Mouse (Mus musculus) ovary, postnatal 36 days (tissue): ENCODE measurements around the gene Tpgs1.
A peak's percentile ranks its signal among the peaks of the same experiment; 100 is the strongest.
"Not testable (repeated sequence)": the region's sequence is repeated elsewhere in the genome, so short reads cannot be mapped to it uniquely, and the experiment has no call there.

Experiments
- DNase-seq: peaks from one replicate; pipeline ENCODE4 v3.0.0; 2022; ENCODE audit warnings: low spot score, mixed read lengths

Tpgs1 gene

GRCm38 (mm10) chr10:79691986-79692548 is 22.9 kb downstream of the Tpgs1 start:
- DNase-seq = no peak

- peak; percentile 3 for DNase-seq
Measured at GRCm38 (mm10) chr10:79693580-79694378, 24.6 kb downstream of the Tpgs1 start.

DNA sequence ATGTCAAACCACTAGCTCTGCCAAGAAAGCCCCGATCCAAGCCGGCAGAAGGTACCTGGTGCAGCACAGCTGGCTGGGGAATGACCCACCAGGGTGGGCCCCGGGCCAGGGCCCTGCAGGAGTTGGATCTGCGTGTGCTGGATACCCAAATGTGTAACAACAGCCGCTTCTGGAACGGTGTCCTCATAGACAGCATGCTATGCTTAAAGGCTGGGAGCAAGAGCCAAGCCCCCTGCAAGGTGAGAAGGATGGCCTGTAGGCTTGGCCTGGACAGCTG is 25.1 kb downstream of the Tpgs1 start:
- peak; percentile 4 for DNase-seq

DNA sequence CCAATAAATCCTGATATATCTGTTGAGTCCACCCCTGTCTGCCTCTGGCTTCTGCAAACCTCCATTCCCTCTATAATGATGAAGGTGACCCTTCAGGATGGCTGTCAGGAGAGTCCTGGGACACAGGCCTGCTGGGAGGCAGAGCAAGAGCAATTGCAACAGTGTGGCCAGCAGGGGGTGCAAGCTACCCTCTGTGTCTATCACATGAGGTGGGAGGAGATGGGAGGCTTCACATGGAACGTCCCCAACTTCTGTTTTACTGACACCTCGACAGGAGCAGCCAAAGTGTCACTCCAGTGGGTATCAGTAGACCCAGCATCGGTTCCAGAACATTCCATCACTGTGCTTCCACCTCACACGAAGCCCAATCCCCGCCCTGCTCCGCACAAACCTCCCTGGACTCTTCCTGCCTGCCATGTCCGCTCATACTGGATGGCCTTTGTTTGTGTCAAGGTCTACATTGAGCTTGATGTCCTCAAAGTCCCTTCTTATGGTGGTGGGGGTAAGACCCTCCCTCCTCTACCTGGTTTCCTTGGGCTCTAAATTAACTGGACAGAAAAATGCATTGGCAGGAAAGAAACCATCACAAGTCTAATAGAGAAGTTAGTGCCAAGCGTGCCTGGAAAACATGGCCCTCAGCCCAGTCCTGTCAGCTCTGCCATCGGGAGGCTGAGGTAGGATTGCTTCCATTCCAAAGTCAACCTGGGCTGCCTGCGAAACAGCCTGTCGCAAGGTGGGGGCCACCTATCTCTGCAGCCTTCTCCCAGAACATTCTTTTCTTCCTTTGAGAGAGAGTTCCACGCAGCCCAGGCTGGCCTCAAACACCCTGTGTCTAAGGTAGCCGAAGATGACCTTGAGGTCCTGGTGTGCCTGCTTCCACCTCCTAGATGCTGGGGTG is 26.3 kb downstream of the Tpgs1 start:
- DNase-seq = peak; percentile 77

DNA sequence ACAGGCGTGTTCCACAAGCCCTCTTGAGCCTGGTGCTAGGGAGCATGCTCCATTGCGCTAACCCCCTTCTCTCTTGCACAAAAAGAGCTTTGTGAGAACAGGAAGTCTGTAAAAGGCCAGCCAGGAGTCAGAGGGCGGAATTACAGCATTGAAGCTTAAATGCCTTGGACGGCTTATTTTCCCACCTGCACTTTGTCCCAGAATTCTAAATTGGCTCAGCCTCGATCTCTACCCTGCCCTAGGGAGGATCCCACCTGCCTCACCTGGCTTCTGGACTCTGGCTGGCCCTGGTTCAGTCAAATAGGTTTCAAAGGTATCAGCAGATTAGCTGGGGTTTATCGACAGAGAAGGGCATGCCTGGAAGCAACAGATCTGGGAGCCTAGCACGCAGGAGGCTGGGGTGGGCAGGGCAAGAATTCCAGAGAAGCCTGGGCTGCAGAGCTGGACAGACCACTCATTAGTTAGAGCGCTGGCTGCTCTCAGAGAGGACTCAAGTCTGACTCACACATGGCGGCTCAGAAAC is 27.0 kb downstream of the Tpgs1 start:
- DNase-seq = peak; percentile 4

- peak; percentile 3 for DNase-seq
Measured at GRCm38 (mm10) chr10:79697916-79698315, 28.7 kb downstream of the Tpgs1 start.

DNA sequence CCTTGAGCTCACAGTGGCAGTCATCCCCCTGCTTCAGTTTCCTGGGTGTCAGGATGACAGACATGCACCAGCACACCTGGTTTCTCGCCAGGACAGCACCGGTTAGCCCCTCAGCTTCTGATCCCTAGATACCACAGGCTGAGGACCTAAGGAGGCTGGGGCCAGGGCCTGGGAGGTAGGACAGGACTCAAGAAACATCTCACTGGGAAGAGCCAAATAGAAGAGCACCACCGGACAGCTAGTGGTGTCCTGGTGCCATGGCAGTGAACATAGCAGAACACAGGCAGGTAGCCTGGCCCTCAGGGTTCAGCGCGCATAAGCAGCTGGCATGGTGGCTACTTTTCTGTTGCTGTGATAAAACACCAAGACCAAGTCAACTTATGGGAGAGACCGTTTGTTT is 29.3 kb downstream of the Tpgs1 start:
- DNase-seq = no peak

- DNase-seq = peak; percentile 29
Measured at GRCm38 (mm10) chr10:79700676-79701075, 31.5 kb downstream of the Tpgs1 start.

DNA sequence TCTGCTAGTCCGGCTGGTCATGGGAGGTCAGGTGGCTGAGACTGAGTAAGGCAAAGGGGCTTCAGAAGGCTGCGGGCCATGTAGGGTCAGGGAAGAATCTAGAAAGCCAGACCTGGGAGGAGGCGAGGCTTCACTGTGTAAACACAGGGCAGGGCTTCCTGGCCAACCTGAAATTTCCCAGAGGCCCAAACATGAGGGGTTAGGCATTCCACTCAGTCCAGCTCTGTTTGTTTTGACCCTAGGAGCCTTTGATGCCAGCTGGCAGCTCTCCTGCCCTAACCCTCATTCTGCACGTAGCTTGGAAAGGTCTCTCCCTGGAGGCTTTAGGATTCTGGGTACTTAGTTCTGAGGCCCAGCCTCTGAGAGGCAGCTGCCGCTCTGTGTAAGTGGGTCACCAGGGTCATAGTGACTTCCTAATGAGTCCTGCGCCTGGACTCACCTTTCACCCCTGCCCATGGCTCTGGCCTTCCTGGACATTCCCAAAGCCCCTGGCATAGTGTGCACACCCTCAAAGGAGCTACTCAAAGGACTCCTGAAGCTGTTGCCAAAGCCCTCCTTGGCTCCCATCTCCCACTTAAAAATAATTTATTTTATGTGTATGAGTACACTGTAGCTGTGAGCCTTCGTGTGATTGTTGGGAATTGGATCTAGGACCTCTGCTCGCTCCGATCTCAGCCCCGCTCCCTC is 32.4 kb downstream of the Tpgs1 start:
- peak; percentile 32 for DNase-seq

GRCm38 (mm10) chr10:79702970-79703369 is 33.8 kb downstream of the Tpgs1 start:
- not testable (repeated sequence) for DNase-seq

DNA sequence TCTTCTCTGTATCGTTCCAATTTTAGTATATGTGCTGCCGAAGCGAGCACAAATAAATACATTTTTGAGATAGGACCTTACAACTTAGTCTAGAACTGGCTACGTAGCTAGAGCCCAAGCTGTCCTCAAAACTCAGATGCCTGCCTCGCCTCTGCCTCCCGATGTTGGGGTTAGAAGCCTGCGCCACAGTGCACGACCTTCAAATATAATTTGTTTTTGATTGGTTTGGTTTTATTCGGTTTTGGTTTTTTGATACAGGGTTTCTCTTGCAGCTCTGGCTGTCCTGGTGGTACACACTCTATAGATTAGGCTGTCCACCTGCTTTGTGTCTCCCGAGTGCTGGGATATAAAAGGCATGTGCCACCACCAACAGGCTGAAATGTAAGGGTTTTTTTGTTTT is 34.4 kb downstream of the Tpgs1 start:
- DNase-seq = peak; percentile 2

GRCm38 (mm10) chr10:79704065-79704969 is 35.1 kb downstream of the Tpgs1 start, which contains the start of gene Bsg:
Gene Bsg (plus strand): TSS chr10:79704491.
- peak; percentile 99 for DNase-seq

DNA sequence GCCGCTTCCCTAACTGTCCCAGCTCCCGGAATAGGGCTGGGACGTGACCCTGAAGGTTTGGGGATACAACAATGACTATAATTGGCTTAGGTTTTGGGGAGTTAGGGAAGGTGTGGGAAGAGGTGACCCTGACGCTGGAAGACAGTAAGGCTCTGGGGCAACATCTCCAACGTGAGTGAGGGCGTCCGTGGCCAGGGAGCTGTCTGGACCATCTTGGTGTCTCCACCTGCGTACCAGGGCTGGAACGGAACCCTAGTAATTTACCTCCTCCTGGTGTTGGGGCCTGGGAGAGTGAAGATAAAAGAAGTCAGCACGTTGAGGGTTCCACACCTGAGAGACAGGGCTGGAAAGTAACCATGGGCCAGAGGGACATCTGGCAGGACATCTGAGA is 35.8 kb downstream of the Tpgs1 start:
- DNase-seq = no peak

GRCm38 (mm10) chr10:79705951-79706350 is 36.8 kb downstream of the Tpgs1 start:
- peak; percentile 2 for DNase-seq

GRCm38 (mm10) chr10:79706406-79707094 is 37.4 kb downstream of the Tpgs1 start:
- peak; percentile 5 for DNase-seq

- DNase-seq = peak; percentile 5
Measured at GRCm38 (mm10) chr10:79707162-79707561, 38.0 kb downstream of the Tpgs1 start.

- DNase-seq = peak; percentile 2
Measured at GRCm38 (mm10) chr10:79707759-79708158, 38.6 kb downstream of the Tpgs1 start.

DNA sequence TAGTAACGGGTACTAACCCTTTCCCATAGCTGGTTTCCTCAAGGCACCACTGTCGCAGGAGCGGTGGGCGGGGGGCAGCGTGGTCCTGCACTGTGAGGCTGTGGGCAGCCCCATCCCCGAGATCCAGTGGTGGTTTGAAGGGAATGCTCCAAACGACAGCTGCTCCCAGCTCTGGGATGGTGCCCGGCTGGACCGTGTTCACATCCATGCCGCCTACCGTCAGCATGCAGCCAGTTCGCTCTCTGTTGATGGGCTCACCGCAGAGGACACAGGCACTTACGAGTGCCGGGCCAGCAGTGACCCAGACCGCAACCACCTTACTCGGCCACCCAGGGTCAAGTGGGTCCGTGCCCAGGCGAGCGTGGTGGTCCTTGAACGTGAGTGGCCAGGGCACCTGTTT is 39.5 kb downstream of the Tpgs1 start:
- DNase-seq = peak; percentile 6

GRCm38 (mm10) chr10:79709307-79709706 is 40.1 kb downstream of the Tpgs1 start:
- no peak for DNase-seq

DNA sequence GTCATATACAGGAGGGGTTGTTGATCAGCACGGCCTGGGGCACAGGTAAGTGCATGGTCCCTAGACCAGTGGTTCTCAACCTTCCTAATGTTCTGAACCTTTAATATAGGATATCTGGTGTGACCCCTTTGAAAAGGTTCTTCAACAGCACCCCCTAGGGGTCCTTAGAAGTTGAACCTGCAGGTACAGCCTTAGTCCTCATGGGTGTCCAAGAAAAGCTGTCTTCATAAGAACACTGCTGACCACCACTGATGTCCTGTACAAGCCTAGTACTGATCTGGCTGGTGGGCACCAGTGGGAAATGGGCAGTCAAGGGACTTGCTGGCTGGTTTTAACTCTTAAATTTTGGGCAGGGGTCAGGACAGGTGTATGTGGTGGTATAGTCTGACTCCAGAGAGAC is 42.9 kb downstream of the Tpgs1 start:
- DNase-seq = peak; percentile 4
